Mouse (Mus musculus): Measurements from ENCODE around the gene Trpm8. TPM values are rescaled to one million over a fixed set of nuclear protein-coding genes. Genes with fewer than 3 reads are reported as not detected.
A peak's percentile ranks its signal among the peaks of the same experiment; 100 is the strongest.

Trpm8 gene
- total and polyA plus RNA-seq, 3 experiments: not detected

GRCm38 (mm10) chr1:88260114-88260513 lies 17.3 kb upstream of the Trpm8 start:
- peaks cover 25 to 53% of the 10 kb centered on the region in 2 experiments for H3K36me3 ChIP-seq (replicated peaks in 1 of 2; ENCODE audit: control insufficient read depth in 1 of 2, insufficient read depth in 1 of 2, low read length in 1 of 2)
- H3K79me2 ChIP-seq (replicated peaks; ENCODE audit: control insufficient read depth, extremely low read depth, insufficient read depth, poor library complexity, severe bottlenecking): no peaks in the 10 kb centered on the region
- no peak overlapping the region for H3K4me3 ChIP-seq (replicated peaks in 1 of 3; ENCODE audit: low read depth in 2 of 3, low read length in 2 of 3, poor library complexity in 1 of 3)
- dilution Hi-C loops (cut with MboI; ENCODE audit: extremely low pct_ligation_motif_present, extremely low pct_unique_long_range_greater_than_20kb, low sequenced_read_pairs): no loop called here
- H3K9ac ChIP-seq (ENCODE audit: insufficient read depth, low read depth): no peak overlapping the region
- peaks cover 2 to 29% of the 10 kb centered on the region in 2 experiments; a peak in 3 of 4 replicates for H3K4me1 ChIP-seq (ENCODE audit: control insufficient read depth in 1 of 2, insufficient read depth in 2 of 2)
- H3K27ac ChIP-seq (ENCODE audit: insufficient read depth, low read depth): no peak overlapping the region
- TF ChIP-seq POLR2AphosphoS2 (IDR thresholded peaks at IDR 0.05; ENCODE audit: low read depth, low read length) (peak; percentile 4; the same call in 1 of the 2 replicates), RAD21 (IDR thresholded peaks at IDR 0.05; ENCODE audit: low read depth, low read length) (no peak)
- H3K9me3 ChIP-seq (replicated peaks; ENCODE audit: low read length): peaks cover 35% of the 10 kb centered on the region
- peaks cover under 1% of the 10 kb centered on the region for H3K27me3 ChIP-seq (replicated peaks)
- H3K4me2 ChIP-seq (ENCODE audit: insufficient read depth, low read depth, poor library complexity, severe bottlenecking): no peak overlapping the region
- in situ Hi-C loops (cut with MboI; ENCODE audit: low pct_ligation_motif_present, low pct_unique_long_range_greater_than_20kb, low sequenced_read_pairs): no loop called here
- no peak for DNase-seq (ENCODE audit: extremely low read depth)

GRCm38 (mm10) chr1:88260604-88261377 lies 16.7 kb upstream of the Trpm8 start:
- H3K9me3 ChIP-seq (replicated peaks; ENCODE audit: low read length): peaks cover 29% of the 10 kb centered on the region
- no peak overlapping the region for H3K27ac ChIP-seq (ENCODE audit: insufficient read depth, low read depth)
- no peak overlapping the region for H3K4me2 ChIP-seq (ENCODE audit: insufficient read depth, low read depth, poor library complexity, severe bottlenecking)
- no peaks in the 10 kb centered on the region for H3K79me2 ChIP-seq (replicated peaks; ENCODE audit: control insufficient read depth, extremely low read depth, insufficient read depth, poor library complexity, severe bottlenecking)
- 0 out of 2 replicates have a peak, but pooled peaks have one; percentile 64 for TF ChIP-seq ZMIZ1 (IDR thresholded peaks at IDR 0.05; ENCODE audit: low read depth, low read length)
- TF ChIP-seq POLR2A (IDR thresholded peaks at IDR 0.05; ENCODE audit: low read depth, low read length): peak; percentile 3; the same call in 1 of the 2 replicates
- TF ChIP-seq USF2 (conservative IDR thresholded peaks at IDR 0.05; ENCODE audit: low read depth, low read length): no peak
- DNase-seq (ENCODE audit: extremely low read depth): no peak
- H3K27me3 ChIP-seq (replicated peaks): no peaks in the 10 kb centered on the region
- peaks cover 32 to 60% of the 10 kb centered on the region in 2 experiments for H3K36me3 ChIP-seq (replicated peaks in 1 of 2; ENCODE audit: control insufficient read depth in 1 of 2, insufficient read depth in 1 of 2, low read length in 1 of 2)
- dilution Hi-C loops (cut with MboI; ENCODE audit: extremely low pct_ligation_motif_present, extremely low pct_unique_long_range_greater_than_20kb, low sequenced_read_pairs): no loop called here
- in situ Hi-C loops (cut with MboI; ENCODE audit: low pct_ligation_motif_present, low pct_unique_long_range_greater_than_20kb, low sequenced_read_pairs): no loop called here
- H3K4me3 ChIP-seq (replicated peaks in 1 of 3; ENCODE audit: low read depth in 2 of 3, low read length in 2 of 3, poor library complexity in 1 of 3): no peak overlapping the region
- H3K9ac ChIP-seq (ENCODE audit: insufficient read depth, low read depth): no peak overlapping the region
- H3K4me1 ChIP-seq (ENCODE audit: control insufficient read depth in 1 of 2, insufficient read depth in 2 of 2): peaks cover 2 to 29% of the 10 kb centered on the region in 2 experiments; a peak in 3 of 4 replicates

GRCm38 (mm10) chr1:88261706-88262105 lies 15.8 kb upstream of the Trpm8 start:
- Histone ChIP-seq H3K36me3 (replicated peaks in 1 of 2; ENCODE audit: control insufficient read depth in 1 of 2, insufficient read depth in 1 of 2, low read length in 1 of 2) (peaks cover 40 to 69% of the 10 kb centered on the region in 2 experiments), H3K9me3 (replicated peaks; ENCODE audit: low read length) (peaks cover 23% of the 10 kb centered on the region), H3K79me2 (replicated peaks; ENCODE audit: control insufficient read depth, extremely low read depth, insufficient read depth, poor library complexity, severe bottlenecking) (no peaks in the 10 kb centered on the region), H3K27me3 (replicated peaks) (no peaks in the 10 kb centered on the region), H3K4me3 (replicated peaks in 1 of 3; ENCODE audit: low read depth in 2 of 3, low read length in 2 of 3, poor library complexity in 1 of 3) (no peak overlapping the region), H3K4me2 (ENCODE audit: insufficient read depth, low read depth, poor library complexity, severe bottlenecking) (no peak overlapping the region), H3K4me1 (ENCODE audit: control insufficient read depth in 1 of 2, insufficient read depth in 2 of 2) (peaks cover 2 to 29% of the 10 kb centered on the region in 2 experiments; a peak in 3 of 4 replicates), H3K9ac (ENCODE audit: insufficient read depth, low read depth) (no peak overlapping the region), H3K27ac (ENCODE audit: insufficient read depth, low read depth) (no peak overlapping the region)
- DNase-seq (ENCODE audit: extremely low read depth): no peak
- dilution Hi-C loops (cut with MboI; ENCODE audit: extremely low pct_ligation_motif_present, extremely low pct_unique_long_range_greater_than_20kb, low sequenced_read_pairs) (no loop called here), in situ Hi-C loops (cut with MboI; ENCODE audit: low pct_ligation_motif_present, low pct_unique_long_range_greater_than_20kb, low sequenced_read_pairs) (no loop called here)
- no peak for TF ChIP-seq HCFC1 (IDR thresholded peaks at IDR 0.05; ENCODE audit: low read depth, low read length)
- no peak for TF ChIP-seq ZKSCAN1 (IDR thresholded peaks at IDR 0.05; ENCODE audit: borderline replicate concordance, low read depth, low read length)
- 0 out of 2 replicates have a peak, but pooled peaks have one; percentile 22 for TF ChIP-seq KAT2A (IDR thresholded peaks at IDR 0.05; ENCODE audit: insufficient replicate concordance, low read length)
- no peak; the same call in 1 of the 2 replicates for TF ChIP-seq POLR2A (IDR thresholded peaks at IDR 0.05; ENCODE audit: low read depth, low read length)
- TF ChIP-seq RCOR1 (conservative IDR thresholded peaks at IDR 0.05; ENCODE audit: low read depth, low read length): no peak
- no peak for TF ChIP-seq ETS1 (conservative IDR thresholded peaks at IDR 0.05; ENCODE audit: low read depth, low read length)
- no peak for TF ChIP-seq USF1 (IDR thresholded peaks at IDR 0.05; ENCODE audit: low read depth, low read length)
- TF ChIP-seq BHLHE40 (IDR thresholded peaks at IDR 0.05; ENCODE audit: low read depth, low read length): no peak
- no peak for TF ChIP-seq MEF2A (IDR thresholded peaks at IDR 0.05; ENCODE audit: borderline replicate concordance, low read depth, low read length)
- 0 out of 2 replicates have a peak, but pooled peaks have one; percentile 22 for TF ChIP-seq SIN3A (IDR thresholded peaks at IDR 0.05; ENCODE audit: low read length)
- TF ChIP-seq UBTF (IDR thresholded peaks at IDR 0.05; ENCODE audit: low read depth, low read length): no peak
- no peak for TF ChIP-seq MAZ (IDR thresholded peaks at IDR 0.05; ENCODE audit: low read depth, low read length)
- 0 out of 2 replicates have a peak, but pooled peaks have one; percentile 23 for TF ChIP-seq CHD2 (IDR thresholded peaks at IDR 0.05; ENCODE audit: low read length)
- TF ChIP-seq ZMIZ1 (IDR thresholded peaks at IDR 0.05; ENCODE audit: low read depth, low read length): peak; percentile 74
- no peak for TF ChIP-seq NRF1 (IDR thresholded peaks at IDR 0.05; ENCODE audit: low read depth, low read length)
- no peak for TF ChIP-seq IRF4 (IDR thresholded peaks at IDR 0.05; ENCODE audit: low read depth, low read length)
- TF ChIP-seq CHD1 (IDR thresholded peaks at IDR 0.05; ENCODE audit: low read depth, low read length): no peak
- TF ChIP-seq MXI1 (IDR thresholded peaks at IDR 0.05; ENCODE audit: low read depth, low read length): no peak
- TF ChIP-seq TCF12 (IDR thresholded peaks at IDR 0.05; ENCODE audit: low read depth, low read length): no peak
- TF ChIP-seq SMC3 (IDR thresholded peaks at IDR 0.05; ENCODE audit: low read depth, low read length): no peak
